Comparison of ENCODE assay signal across 10 mouse cellular contexts in genomic region chr9:107288105-107288650, GRCm38 (mm10). TPM values are rescaled to one million over a fixed set of nuclear protein-coding genes. Genes with fewer than 3 reads are reported as not detected.
DNase-seq lines count a peak whose midpoint lies in the region; ATAC-seq and TF ChIP-seq lines count a peak whose summit lies in the region.
"Had no signal": no experiment of that assay in that cellular context is flagged by ENCODE, and none has a peak within 500 bp of the region (broad histone marks: within the 10 kb centered on the region; RNA-seq: fewer than 3 reads in every experiment).

No protein-coding gene starts in this region.

- TF ChIP-seq POLR2A in embryonic fibroblast, embryonic 13.5 days (IDR thresholded peaks at IDR 0.05; ENCODE audit: low read depth, low read length), result no peak

- DNase-seq in heart, postnatal 14 days, result no peak
- DNase-seq in lung, adult 18-20 months, result no peak
- no peak for DNase-seq in layer of hippocampus, adult 9-11 months
- DNase-seq in spleen, adult 12 weeks (ENCODE audit: low spot score), result no peak
- DNase-seq: right cerebral cortex, postnatal 14 days had no signal

- 0 out of 2 replicates have a peak, but pooled peaks have one; percentile 5 for ATAC-seq in heart, embryonic 11.5 days (replicated peaks; ENCODE audit: insufficient number of reproducible peaks, low FRiP score, low TSS enrichment)
- ATAC-seq in lung, embryonic 15.5 days (ENCODE audit: borderline replicate concordance, extremely low read depth, low FRiP score, low TSS enrichment), result no peak
- no peak for ATAC-seq in stomach, embryonic 14.5 days (ENCODE audit: insufficient number of reproducible peaks, insufficient read depth, low FRiP score, low read depth)

- peaks cover 2% of the 10 kb centered on the region; the same call in 1 of the 2 replicates for H3K27me3 ChIP-seq in heart, embryonic 11.5 days (ENCODE audit: control insufficient read depth, insufficient read depth, low read length)
- no peaks in the 10 kb centered on the region for H3K27me3 ChIP-seq in lung, embryonic 15.5 days
- H3K27me3 ChIP-seq in stomach, embryonic 14.5 days (ENCODE audit: control insufficient read depth, insufficient read depth, low read length), result no peaks in the 10 kb centered on the region

- no peaks in the 10 kb centered on the region for H3K36me3 ChIP-seq in heart, embryonic 11.5 days (ENCODE audit: control insufficient read depth, insufficient read depth, low read length)
- H3K36me3 ChIP-seq in lung, embryonic 15.5 days, result no peaks in the 10 kb centered on the region
- no peaks in the 10 kb centered on the region for H3K36me3 ChIP-seq in stomach, embryonic 14.5 days (ENCODE audit: control insufficient read depth, insufficient read depth, low read length)
- H3K36me3 ChIP-seq: neural tube, embryonic 13.5 days had no signal

- H3K9ac ChIP-seq in heart, embryonic 11.5 days (ENCODE audit: low read depth, low read length), result no peak overlapping the region
- no peak overlapping the region for H3K9ac ChIP-seq in lung, embryonic 15.5 days
- H3K9ac ChIP-seq in stomach, embryonic 14.5 days (replicated peaks; ENCODE audit: low read depth, low read length), result no peak overlapping the region

- WGBS in heart, embryonic 11.5 days (ENCODE audit: insufficient replicate concordance), result 78% methylated on average over 14 of the region's 14 CpGs
- 78% methylated on average over 14 of the region's 14 CpGs for WGBS in lung, embryonic 15.5 days
- 87% methylated on average over 14 of the region's 14 CpGs for WGBS in stomach, embryonic 14.5 days

- H3K9me3 ChIP-seq in heart, embryonic 11.5 days (replicated peaks; ENCODE audit: control insufficient read depth, low read length), result no peaks in the 10 kb centered on the region
- H3K9me3 ChIP-seq in lung, embryonic 15.5 days, result no peaks in the 10 kb centered on the region
- H3K9me3 ChIP-seq in stomach, embryonic 14.5 days (ENCODE audit: control insufficient read depth, low read depth, low read length), result no peaks in the 10 kb centered on the region
- H3K9me3 ChIP-seq: neural tube, embryonic 13.5 days had no signal

- H3K27ac ChIP-seq in heart, embryonic 11.5 days (ENCODE audit: low read depth, low read length), result no peak overlapping the region
- peak overlapping the region; percentile 76 for H3K27ac ChIP-seq in lung, embryonic 15.5 days
- no peak overlapping the region for H3K27ac ChIP-seq in embryonic fibroblast, embryonic 13.5 days (ENCODE audit: insufficient read depth, low read length)
- no peak overlapping the region for H3K27ac ChIP-seq in stomach, embryonic 14.5 days (ENCODE audit: low read length)
- H3K27ac ChIP-seq: neural tube, embryonic 13.5 days had no signal

- H3K4me3 ChIP-seq in heart, embryonic 11.5 days (ENCODE audit: low read depth, low read length), result no peak overlapping the region
- H3K4me3 ChIP-seq in lung, embryonic 15.5 days, result peak overlapping the region; percentile 50
- H3K4me3 ChIP-seq in embryonic fibroblast, embryonic 13.5 days (ENCODE audit: insufficient read depth, low read length), result peak overlapping the region; percentile 64
- H3K4me3 ChIP-seq in stomach, embryonic 14.5 days (ENCODE audit: low read depth, low read length), result peak overlapping the region; percentile 30

- peaks cover 15% of the 10 kb centered on the region; the same call in 1 of the 2 replicates for H3K4me1 ChIP-seq in heart, embryonic 11.5 days (ENCODE audit: control insufficient read depth, insufficient read depth, low read length)
- H3K4me1 ChIP-seq in lung, embryonic 15.5 days, result peaks cover 29% of the 10 kb centered on the region
- no peaks in the 10 kb centered on the region; the same call in 1 of the 2 replicates for H3K4me1 ChIP-seq in embryonic fibroblast, embryonic 13.5 days (ENCODE audit: control insufficient read depth, insufficient read depth, low read length)
- no peaks in the 10 kb centered on the region for H3K4me1 ChIP-seq in stomach, embryonic 14.5 days (ENCODE audit: control insufficient read depth, insufficient read depth, low read length)

- intact Hi-C loops in heart, postnatal 14 days (cut with DNase I), result no loop called here

- no peak for TF ChIP-seq CTCF in embryonic fibroblast, embryonic 13.5 days (IDR thresholded peaks at IDR 0.05; ENCODE audit: borderline replicate concordance, insufficient read depth, low read length)

- peak overlapping the region; percentile 82 for H3K4me2 ChIP-seq in heart, embryonic 11.5 days
- H3K4me2 ChIP-seq in lung, embryonic 15.5 days, result peak overlapping the region; percentile 91
- H3K4me2 ChIP-seq in stomach, embryonic 14.5 days (replicated peaks; ENCODE audit: low read depth, low read length), result peak overlapping the region; percentile 51

RNA-seq across cellular contexts. Expression of gene Mapkapk3, which starts 1.5 kb away (rescaled TPM):
- polyA plus RNA-seq in heart, embryonic 11.5 days (2014; fragmentation: Nextera tagmentation; extraction: Ambion mirVana), result 5.8 and 9.0 TPM in 2 replicates
- total RNA-seq in heart, postnatal 14 days (2021), result 10 to 100 TPM; 29.5 to 31.4 TPM
- 13.3 and 17.8 TPM in 2 replicates for polyA plus RNA-seq in lung, embryonic 15.5 days (2015; fragmentation: Nextera tagmentation; extraction: Ambion mirVana)
- polyA plus RNA-seq in embryonic fibroblast, embryonic 13.5 days (2011; ENCODE audit: insufficient read length, low read depth, missing spikeins), result 17.5 and 28.2 TPM in 2 replicates
- 24.8 and 27.8 TPM in 2 replicates for polyA plus RNA-seq in stomach, embryonic 14.5 days (2014; fragmentation: Nextera tagmentation; extraction: Ambion mirVana)

RNA-seq across cellular contexts. Expression of gene Cish, which starts 7.6 kb away (rescaled TPM):
- 7.7 and 8.8 TPM in 2 replicates for polyA plus RNA-seq in heart, embryonic 11.5 days (2014; fragmentation: Nextera tagmentation; extraction: Ambion mirVana)
- total RNA-seq in heart, postnatal 14 days (2021), result 100 to 1,000 TPM; 232 TPM
- polyA plus RNA-seq in lung, embryonic 15.5 days (2015; fragmentation: Nextera tagmentation; extraction: Ambion mirVana), result 15.4 and 16.4 TPM in 2 replicates
- polyA plus RNA-seq in embryonic fibroblast, embryonic 13.5 days (2011; ENCODE audit: insufficient read length, low read depth, missing spikeins), result 6.4 and 8.5 TPM in 2 replicates
- 8.0 and 9.5 TPM in 2 replicates for polyA plus RNA-seq in stomach, embryonic 14.5 days (2014; fragmentation: Nextera tagmentation; extraction: Ambion mirVana)

RNA-seq across cellular contexts. Expression of gene Hemk1, which starts 50.0 kb away (rescaled TPM):
- 10.6 and 12.1 TPM in 2 replicates for polyA plus RNA-seq in heart, embryonic 11.5 days (2014; fragmentation: Nextera tagmentation; extraction: Ambion mirVana)
- total RNA-seq in heart, postnatal 14 days (2021), result 10 to 100 TPM; 19.7 to 21.2 TPM
- polyA plus RNA-seq in lung, embryonic 15.5 days (2015; fragmentation: Nextera tagmentation; extraction: Ambion mirVana), result 9.7 and 11.4 TPM in 2 replicates
- polyA plus RNA-seq in embryonic fibroblast, embryonic 13.5 days (2011; ENCODE audit: insufficient read length, low read depth, missing spikeins), result 10.4 and 14.0 TPM in 2 replicates
- 12.4 and 12.9 TPM in 2 replicates for polyA plus RNA-seq in stomach, embryonic 14.5 days (2014; fragmentation: Nextera tagmentation; extraction: Ambion mirVana)

RNA-seq across cellular contexts. Expression of gene 6430571L13Rik, which starts 52.2 kb away (rescaled TPM):
- polyA plus RNA-seq in heart, embryonic 11.5 days (2014; fragmentation: Nextera tagmentation; extraction: Ambion mirVana), result 0.66 and 0.92 TPM in 2 replicates
- 1 to 10 TPM; 7.0 to 7.4 TPM for total RNA-seq in heart, postnatal 14 days (2021)
- polyA plus RNA-seq in lung, embryonic 15.5 days (2015; fragmentation: Nextera tagmentation; extraction: Ambion mirVana), result 0.47 and 0.79 TPM in 2 replicates
- not detected in 2 replicates for polyA plus RNA-seq in embryonic fibroblast, embryonic 13.5 days (2011; ENCODE audit: insufficient read length, low read depth, missing spikeins)
- 0.13 and 0.19 TPM in 2 replicates for polyA plus RNA-seq in stomach, embryonic 14.5 days (2014; fragmentation: Nextera tagmentation; extraction: Ambion mirVana)

RNA-seq across cellular contexts. Expression of gene Dock3, which starts 56.5 kb away (rescaled TPM):
- polyA plus RNA-seq in heart, embryonic 11.5 days (2014; fragmentation: Nextera tagmentation; extraction: Ambion mirVana), result 0.34 and 0.56 TPM in 2 replicates
- 1 to 10 TPM in 1 of 2 experiments, under 1 TPM in 1; 0.63 to 1.6 TPM for total RNA-seq in heart, postnatal 14 days (2021)
- 0.27 and 0.29 TPM in 2 replicates for polyA plus RNA-seq in lung, embryonic 15.5 days (2015; fragmentation: Nextera tagmentation; extraction: Ambion mirVana)
- 0.12 and 0.18 TPM in 2 replicates for polyA plus RNA-seq in embryonic fibroblast, embryonic 13.5 days (2011; ENCODE audit: insufficient read length, low read depth, missing spikeins)
- polyA plus RNA-seq in stomach, embryonic 14.5 days (2014; fragmentation: Nextera tagmentation; extraction: Ambion mirVana), result 0.88 and 1.6 TPM in 2 replicates
